Mouse (Mus musculus): ENCODE measurements around the gene Lbr. TPM values are rescaled to one million over a fixed set of nuclear protein-coding genes. Genes with fewer than 3 reads are reported as not detected.
"Not testable (repeated sequence)": the region's sequence is repeated elsewhere in the genome, so short reads cannot be mapped to it uniquely, and the experiment has no call there.

The Lbr gene
- total RNA-seq, 1 experiment from 2014 or later: 28.4 TPM

GRCm38 (mm10) chr1:181852466-181852865, 9.6 kb upstream of the Lbr start:
- no peak for DNase-seq

- DNase-seq: peak; percentile 36
Observed at GRCm38 (mm10) chr1:181851521-181852310, 8.9 kb upstream of the Lbr start.

GRCm38 (mm10) chr1:181850441-181850840, 7.6 kb upstream of the Lbr start:
- no peak for DNase-seq

- no peak for DNase-seq
Observed at GRCm38 (mm10) chr1:181848210-181848609, 5.4 kb upstream of the Lbr start.

- DNase-seq: no peak
Observed at GRCm38 (mm10) chr1:181847396-181847795, 4.5 kb upstream of the Lbr start.

GRCm38 (mm10) chr1:181845767-181846166, 2.9 kb upstream of the Lbr start:
- no peak for DNase-seq

GRCm38 (mm10) chr1:181844874-181845547, 2.2 kb upstream of the Lbr start:
- DNase-seq: no peak

GRCm38 (mm10) chr1:181841864-181842672, 778 bp downstream of the Lbr start:
- peak; percentile 98 for DNase-seq

- DNase-seq: no peak
Observed at GRCm38 (mm10) chr1:181841396-181841795, 1.4 kb downstream of the Lbr start.

- no peak for DNase-seq
Observed at GRCm38 (mm10) chr1:181839746-181840366, 3.0 kb downstream of the Lbr start.

- DNase-seq: no peak
Observed at GRCm38 (mm10) chr1:181838111-181838510, 4.7 kb downstream of the Lbr start.

GRCm38 (mm10) chr1:181833143-181833542, 9.7 kb downstream of the Lbr start:
- DNase-seq: no peak

GRCm38 (mm10) chr1:181832720-181833119, 10.1 kb downstream of the Lbr start:
- no peak for DNase-seq

GRCm38 (mm10) chr1:181828365-181828764, 14.5 kb downstream of the Lbr start:
- no peak for DNase-seq

- DNase-seq: no peak
Observed at GRCm38 (mm10) chr1:181826716-181827115, 16.1 kb downstream of the Lbr start.

- DNase-seq: no peak
Observed at GRCm38 (mm10) chr1:181811481-181812223, 31.2 kb downstream of the Lbr start.

GRCm38 (mm10) chr1:181800667-181801066, 42.2 kb downstream of the Lbr start:
- no peak for DNase-seq

GRCm38 (mm10) chr1:181799911-181800310, 42.9 kb downstream of the Lbr start:
- no peak for DNase-seq

GRCm38 (mm10) chr1:181793541-181793940, 49.3 kb downstream of the Lbr start:
- no peak for DNase-seq

GRCm38 (mm10) chr1:181789952-181790351, 52.9 kb downstream of the Lbr start:
- no peak for DNase-seq

GRCm38 (mm10) chr1:181782600-181782999, 60.2 kb downstream of the Lbr start:
- not testable (repeated sequence) for DNase-seq

- DNase-seq: no peak
Observed at GRCm38 (mm10) chr1:181776541-181776940, 66.3 kb downstream of the Lbr start.
